17 mouse cellular contexts compared by ENCODE assay signal in genomic region chr10:14476393-14476792, GRCm38 (mm10).
"Had no signal": no experiment of that assay in that cellular context is flagged by ENCODE, and none has a peak within 500 bp of the region (broad histone marks: within the 10 kb centered on the region; RNA-seq: fewer than 3 reads in every experiment).

No protein-coding gene starts in this region.

- DNase-seq: liver, postnatal 0 days; lung, embryonic 14.5 days; lung, postnatal 14 days; lung, postnatal 36 days; right cerebral cortex, postnatal 14 days; thymus, adult 2 months; thymus, postnatal 25 days; thymus, postnatal 4 days had no signal

- H3K9me3 ChIP-seq: megakaryocyte, embryonic 14.5 days; midbrain, embryonic 13.5 days; midbrain, embryonic 15.5 days; neural tube, embryonic 12.5 days; stomach, embryonic 15.5 days had no signal

- H3K36me3 ChIP-seq: midbrain, embryonic 13.5 days; midbrain, embryonic 15.5 days; neural tube, embryonic 12.5 days; stomach, embryonic 15.5 days had no signal

- H3K27me3 ChIP-seq: megakaryocyte, embryonic 14.5 days; midbrain, embryonic 13.5 days; midbrain, embryonic 15.5 days; neural tube, embryonic 12.5 days; stomach, embryonic 15.5 days had no signal

- H3K4me1 ChIP-seq: megakaryocyte, embryonic 14.5 days; midbrain, embryonic 13.5 days; midbrain, embryonic 15.5 days; neural tube, embryonic 12.5 days; stomach, embryonic 15.5 days had no signal

- H3K27ac ChIP-seq: macrophage; midbrain, embryonic 13.5 days; midbrain, embryonic 15.5 days; neural tube, embryonic 12.5 days; stomach, embryonic 15.5 days; stomach, postnatal 0 days had no signal

- H3K4me2 ChIP-seq: lung, embryonic 14.5 days; midbrain, embryonic 11.5 days; midbrain, embryonic 13.5 days; midbrain, embryonic 15.5 days; neural tube, embryonic 12.5 days; stomach, embryonic 15.5 days had no signal

- ATAC-seq: liver, postnatal 0 days; lung, postnatal 0 days; midbrain, embryonic 13.5 days; midbrain, embryonic 15.5 days had no signal

- H3K4me3 ChIP-seq: megakaryocyte, embryonic 14.5 days; midbrain, embryonic 13.5 days; midbrain, embryonic 15.5 days; neural tube, embryonic 12.5 days; stomach, embryonic 15.5 days had no signal

- H3K9ac ChIP-seq: liver, postnatal 0 days; lung, embryonic 14.5 days; midbrain, embryonic 13.5 days; midbrain, embryonic 15.5 days; neural tube, embryonic 12.5 days; stomach, embryonic 15.5 days had no signal
